Comparison of ENCODE assay signal across 1 mouse cellular context in genomic region chr13:54797356-54797755, GRCm38 (mm10).
TF ChIP-seq lines count a peak whose summit lies in the region.

No protein-coding gene starts in this region.

TF ChIP-seq in CH12.LX, 34 proteins besides CTCF, POLR2A, EP300 and RAD21 (continued from another document):
- no peak for TF ChIP-seq NRF1 (IDR thresholded peaks at IDR 0.05; ENCODE audit: low read depth, low read length)
- TF ChIP-seq SMC3 (IDR thresholded peaks at IDR 0.05; ENCODE audit: low read depth, low read length), result peak; percentile 81
- TF ChIP-seq TBP (conservative IDR thresholded peaks at IDR 0.05; ENCODE audit: low read depth, low read length), result no peak
- 0 out of 2 replicates have a peak, but pooled peaks have one; percentile 18 for TF ChIP-seq ZNF384 (IDR thresholded peaks at IDR 0.05; ENCODE audit: low read depth, low read length)
- no peak for TF ChIP-seq ETS1 (conservative IDR thresholded peaks at IDR 0.05; ENCODE audit: low read depth, low read length)
- TF ChIP-seq ELF1 (IDR thresholded peaks at IDR 0.05; ENCODE audit: low read depth, low read length), result no peak; the same call in 1 of the 2 replicates
- TF ChIP-seq NELFE (IDR thresholded peaks at IDR 0.05; ENCODE audit: low read depth, low read length), result peak; percentile 56; the same call in 1 of the 2 replicates
- TF ChIP-seq ZC3H11A (IDR thresholded peaks at IDR 0.05; ENCODE audit: low read depth, low read length), result 0 out of 2 replicates have a peak, but pooled peaks have one; percentile 17
- TF ChIP-seq IRF4 (IDR thresholded peaks at IDR 0.05; ENCODE audit: low read depth, low read length), result peak; percentile 24; the same call in 1 of the 2 replicates
- TF ChIP-seq MYC (IDR thresholded peaks at IDR 0.05; ENCODE audit: low read depth, low read length), result 0 out of 2 replicates have a peak, but pooled peaks have one; percentile 49
